Mouse (Mus musculus) CD4-positive, CD25-positive, alpha-beta regulatory T cell (primary cell): ENCODE results near the gene Col26a1. TPM values are rescaled to one million over a fixed set of nuclear protein-coding genes. Genes with fewer than 3 reads are reported as not detected.

Experiments used
- polyA plus RNA-seq: library from polyadenylated mRNA; unstranded; fragments of 100-300 nt; shearing (Covaris generic); gene quantifications from one replicate; pipeline ENCODE4 v1.2.1, GENCODE M21; 2017

Col26a1 gene
- 0.48 TPM for polyA plus RNA-seq

DNA sequence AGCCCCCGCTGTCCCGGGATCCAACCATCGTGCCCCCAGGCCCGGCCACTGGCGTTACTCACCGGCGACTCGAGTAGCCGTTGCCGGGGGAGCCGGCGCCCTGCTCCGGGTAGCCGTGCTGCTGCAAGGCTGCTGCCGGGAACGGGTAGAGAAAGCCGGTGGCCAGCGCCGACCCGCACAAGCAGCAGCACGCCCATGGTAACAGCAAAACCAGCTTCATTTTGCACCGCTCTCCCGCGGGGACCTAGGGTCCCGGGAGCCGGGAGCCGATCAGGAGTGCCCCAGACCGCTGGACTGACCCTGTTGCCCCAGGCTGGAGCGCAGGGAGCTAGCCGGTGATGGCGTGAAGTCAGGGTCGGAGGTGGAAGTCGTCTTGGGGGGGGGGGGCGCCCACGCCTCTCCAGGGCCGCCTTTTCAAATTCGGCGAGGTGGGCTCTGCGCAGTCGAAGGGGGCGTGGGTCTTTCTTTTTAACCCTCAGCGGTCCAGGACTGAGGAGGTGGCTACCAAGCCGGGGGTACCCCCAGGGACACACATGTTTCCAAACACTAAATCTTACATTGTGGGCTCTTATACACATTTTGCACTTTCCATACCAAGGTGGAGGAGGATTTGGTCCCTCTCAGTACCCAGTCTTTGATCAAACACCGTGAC is at the start of gene Col26a1:
Col26a1 (minus strand) TSS at position 422 of the 652 bp plus-strand sequence.

DNA sequence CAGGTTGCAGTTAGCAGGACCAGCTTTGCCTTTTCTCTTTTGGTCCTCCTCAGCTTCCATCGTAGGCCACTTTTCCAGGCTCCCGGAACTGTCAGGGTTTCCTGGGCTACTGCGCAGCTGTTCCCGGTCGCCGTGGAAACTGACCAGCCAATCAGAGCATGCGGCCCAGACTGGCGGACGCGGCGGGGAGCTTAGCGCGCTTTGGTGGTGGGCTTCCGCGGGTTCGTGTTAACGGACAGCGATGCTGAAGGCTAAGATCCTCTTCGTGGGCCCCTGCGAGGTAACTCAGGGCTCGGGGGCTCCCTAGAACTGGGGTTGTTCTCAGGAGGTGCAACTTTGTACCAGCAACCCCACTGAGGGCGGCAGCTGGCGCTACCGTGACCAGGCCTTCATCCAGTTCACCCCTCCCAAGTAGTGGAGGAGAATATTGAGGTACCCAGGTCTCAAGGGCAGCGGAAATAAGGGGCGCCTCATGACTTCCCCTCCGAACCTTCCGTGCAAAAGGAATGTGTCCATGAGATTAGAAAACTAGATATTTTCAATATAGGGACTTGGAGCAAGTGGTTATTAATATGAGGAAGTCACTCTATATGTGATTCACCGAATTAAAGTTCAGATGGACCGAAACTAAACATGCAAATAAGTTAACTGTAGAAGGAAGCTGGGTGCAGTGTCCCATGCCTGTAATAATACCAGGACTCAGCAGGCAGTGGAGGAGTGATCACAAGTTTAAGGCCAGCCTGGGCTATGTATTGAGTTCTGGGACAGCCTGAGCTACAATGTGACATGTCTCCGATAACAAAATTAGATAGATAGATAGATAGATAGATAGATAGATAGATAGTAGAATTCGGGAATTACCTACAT is 25.2 kb upstream of the Col26a1 start, which contains the start of gene Ift22:
Ift22 (plus strand) TSS at position 160 of the 867 bp plus-strand sequence.

DNA sequence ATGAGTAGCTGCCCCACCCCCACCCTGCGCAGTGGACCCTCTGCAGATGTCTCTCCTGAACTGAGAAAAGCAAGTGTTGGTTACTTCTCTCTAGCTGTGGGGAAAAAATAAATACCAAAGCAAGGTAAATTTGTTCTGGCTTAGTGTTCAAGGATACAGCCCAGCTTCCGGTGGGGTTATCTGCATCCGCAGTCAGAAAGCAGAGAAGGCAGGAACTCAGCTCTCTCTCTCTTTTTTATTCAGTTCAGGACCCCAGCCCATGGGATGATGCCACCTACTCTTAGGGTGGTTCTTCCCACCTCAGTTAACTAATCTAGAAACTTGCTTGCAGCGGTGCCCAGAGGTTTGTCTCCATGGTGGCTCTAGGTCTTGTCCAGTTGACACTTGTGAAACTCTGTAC is 190.2 kb downstream of the Col26a1 start, which contains the start of gene Myl10:
Myl10 (plus strand) TSS at position 363 of the 400 bp plus-strand sequence.

Other genes starting within 250 kb of the Col26a1 start
- 1.7 TPM for gene Myl10, start 190.1 kb downstream of the Col26a1 start, polyA plus RNA-seq
- 7.8 TPM for gene Ift22, start 24.9 kb upstream of the Col26a1 start, polyA plus RNA-seq
- 260 TPM for gene Fis1, start 70.1 kb upstream of the Col26a1 start, polyA plus RNA-seq
- not detected for gene Cldn15, start 83.4 kb upstream of the Col26a1 start, polyA plus RNA-seq
- gene Plod3, start 103.8 kb upstream of the Col26a1 start, polyA plus RNA-seq: 9.1 TPM
- 54.3 TPM for gene Znhit1, start 104.8 kb upstream of the Col26a1 start, polyA plus RNA-seq
- gene Vgf, start 143.2 kb upstream of the Col26a1 start, polyA plus RNA-seq: 0.30 TPM
- 81.2 TPM for gene Ap1s1, start 162.9 kb upstream of the Col26a1 start, polyA plus RNA-seq
- gene Serpine1, start 189.1 kb upstream of the Col26a1 start, polyA plus RNA-seq: not detected
- gene Trim56, start 233.0 kb upstream of the Col26a1 start, polyA plus RNA-seq: 16.0 TPM